Mouse (Mus musculus) forebrain, embryonic 16.5 days (tissue): Measurements from ENCODE around the gene Golph3l. TPM values are rescaled to one million over a fixed set of nuclear protein-coding genes. Genes with fewer than 3 reads are reported as not detected.
A peak's percentile ranks its signal among the peaks of the same experiment; 100 is the strongest.
"Not testable (repeated sequence)": the region's sequence is repeated elsewhere in the genome, so short reads cannot be mapped to it uniquely, and the experiment has no call there.

Experiments used
- ATAC-seq: fragments of 200-750 bp; cut with Nextera tagmentation; 2 replicates; pipeline ENCODE4 v1.8.0; 2017; ENCODE audit warnings: mild to moderate bottlenecking, moderate library complexity
- H3K27ac ChIP-seq: fragments of 300-500 bp; sonication (generic); 2 replicates; pipeline ENCODE4 v1.5.1; 2014; ENCODE audit warnings: low read length, control low read depth
- H3K27me3 ChIP-seq: fragments of 300-500 bp; sonication (generic); replicated peaks from 2 replicates; pipeline ENCODE4 v1.6.1; 2014; ENCODE audit warnings: low read length; ENCODE audit not compliant: control insufficient read depth, insufficient read depth
- H3K36me3 ChIP-seq: fragments of 300-500 bp; sonication (generic); 2 replicates; pipeline ENCODE4 v1.6.1; 2014; ENCODE audit not compliant: control insufficient read depth, insufficient read depth
- H3K4me1 ChIP-seq: fragments of 300-500 bp; sonication (generic); replicated peaks from 2 replicates; pipeline ENCODE4 v1.6.1; 2014; ENCODE audit warnings: low read length; ENCODE audit not compliant: control insufficient read depth, insufficient read depth
- H3K4me2 ChIP-seq: fragments of 300-500 bp; sonication (generic); 2 replicates; pipeline ENCODE4 v1.6.1; 2014; ENCODE audit warnings: mild to moderate bottlenecking, low read length, control low read depth
- H3K4me3 ChIP-seq: fragments of 300-500 bp; sonication (generic); replicated peaks from 2 replicates; pipeline ENCODE4 v1.5.1; 2014; ENCODE audit warnings: mild to moderate bottlenecking, low read length, control low read depth
- H3K9ac ChIP-seq: fragments of 300-500 bp; sonication (generic); replicated peaks from 2 replicates; pipeline ENCODE4 v1.6.1; 2014; ENCODE audit warnings: low read depth, low read length, control low read depth
- H3K9me3 ChIP-seq: fragments of 300-500 bp; sonication (generic); 2 replicates; pipeline ENCODE4 v1.6.1; 2016; ENCODE audit warnings: low read length; ENCODE audit not compliant: control insufficient read depth
- WGBS: fragments of 180-500 bp; shearing (Covaris S2); extraction: QIAGEN DNeasy Blood & Tissue Kit; methylation state at CpG from one replicate; pipeline ENCODE4 v1.1.7; 2014; 5-methylcytosine and 5-hydroxymethylcytosine counted together
- polyA plus RNA-seq: library from polyadenylated mRNA; unstranded; fragments of >200 nt; fragmentation: Nextera tagmentation; extraction: Ambion mirVana; gene quantifications from 2 replicates; pipeline ENCODE4 v1.2.1, GENCODE M21; 2015

The Golph3l gene
- polyA plus RNA-seq, 1 experiment from 2014 or later, result 33.3 TPM

- Histone ChIP-seq H3K4me2 (no peak overlapping the region), H3K4me1 (peaks cover 7% of the 10 kb centered on the region), H3K4me3 (no peak overlapping the region), H3K36me3 (peaks cover 18% of the 10 kb centered on the region), H3K27me3 (no peaks in the 10 kb centered on the region), H3K9me3 (no peaks in the 10 kb centered on the region), H3K27ac (no peak overlapping the region), H3K9ac (no peak overlapping the region)
- ATAC-seq, result no peak
- WGBS, result 80% methylated on average over 1 of the region's 1 CpGs
Measured at GRCm38 (mm10) chr3:95621241-95621640, 32.5 kb downstream of the Golph3l start.

DNA sequence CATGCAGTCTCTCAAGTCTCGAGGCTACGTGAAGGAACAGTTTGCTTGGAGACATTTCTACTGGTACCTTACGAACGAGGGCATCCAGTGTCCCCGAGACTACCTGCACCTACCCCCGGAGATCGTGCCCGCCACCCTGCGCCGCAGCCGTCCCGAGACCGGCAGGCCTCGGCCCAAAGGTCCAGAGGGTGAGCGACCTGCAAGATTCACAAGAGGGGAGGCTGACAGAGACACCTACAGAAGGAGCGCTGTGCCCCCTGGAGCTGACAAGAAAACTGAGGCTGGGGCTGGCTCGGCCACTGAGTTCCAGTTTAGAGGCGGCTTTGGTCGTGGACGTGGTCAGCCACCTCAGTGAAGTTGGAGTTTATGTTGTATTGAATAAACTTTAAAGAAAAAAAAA lies 33.7 kb downstream of the Golph3l start:
- Histone ChIP-seq H3K4me1 (peaks cover 15% of the 10 kb centered on the region), H3K36me3 (peaks cover 16% of the 10 kb centered on the region)
- not testable (repeated sequence) for H3K4me3 ChIP-seq, H3K9ac ChIP-seq, H3K27ac ChIP-seq, H3K4me2 ChIP-seq, H3K27me3 ChIP-seq, H3K9me3 ChIP-seq, ATAC-seq
- WGBS, result 96% methylated on average over 20 of the region's 20 CpGs

DNA sequence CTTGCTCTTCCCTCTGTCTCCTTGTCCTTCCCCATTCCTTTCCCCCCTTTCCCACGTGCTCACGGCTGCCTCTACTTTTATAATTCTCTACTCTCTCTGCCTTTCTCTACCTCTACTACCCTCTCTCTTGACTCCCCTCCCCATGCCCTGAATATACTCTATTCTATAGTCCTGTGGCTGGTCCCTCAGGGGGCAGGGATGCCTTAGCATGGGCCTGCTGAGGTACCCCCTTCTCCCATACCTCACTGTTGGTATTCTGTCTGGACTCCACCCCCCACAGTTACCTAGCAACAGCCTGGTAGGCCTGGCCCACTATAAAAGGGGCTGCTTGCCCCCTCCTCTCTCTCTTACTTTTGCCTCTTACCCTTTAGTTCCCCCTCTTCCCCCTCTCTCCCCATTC lies 34.8 kb downstream of the Golph3l start:
- peaks cover 15% of the 10 kb centered on the region for H3K4me1 ChIP-seq
- ATAC-seq, result no peak
- H3K9ac ChIP-seq, result no peak overlapping the region
- H3K27me3 ChIP-seq, result no peaks in the 10 kb centered on the region
- no peaks in the 10 kb centered on the region for H3K9me3 ChIP-seq
- H3K4me2 ChIP-seq, result no peak overlapping the region
- WGBS, result 50% methylated on average over 2 of the region's 2 CpGs
- H3K4me3 ChIP-seq, result no peak overlapping the region
- no peak overlapping the region for H3K27ac ChIP-seq
- H3K36me3 ChIP-seq, result peaks cover 7% of the 10 kb centered on the region

GRCm38 (mm10) chr3:95623991-95624515 lies 35.3 kb downstream of the Golph3l start:
- H3K27me3 ChIP-seq, H3K9me3 ChIP-seq, ATAC-seq, H3K36me3 ChIP-seq: not testable (repeated sequence)
- 60% methylated on average over 5 of the region's 5 CpGs for WGBS
- Histone ChIP-seq H3K4me1 (peaks cover 15% of the 10 kb centered on the region), H3K27ac (peak overlapping the region; percentile 76), H3K4me3 (peak overlapping the region; percentile 38), H3K9ac (peak overlapping the region; percentile 63), H3K4me2 (peak overlapping the region; percentile 61)

DNA sequence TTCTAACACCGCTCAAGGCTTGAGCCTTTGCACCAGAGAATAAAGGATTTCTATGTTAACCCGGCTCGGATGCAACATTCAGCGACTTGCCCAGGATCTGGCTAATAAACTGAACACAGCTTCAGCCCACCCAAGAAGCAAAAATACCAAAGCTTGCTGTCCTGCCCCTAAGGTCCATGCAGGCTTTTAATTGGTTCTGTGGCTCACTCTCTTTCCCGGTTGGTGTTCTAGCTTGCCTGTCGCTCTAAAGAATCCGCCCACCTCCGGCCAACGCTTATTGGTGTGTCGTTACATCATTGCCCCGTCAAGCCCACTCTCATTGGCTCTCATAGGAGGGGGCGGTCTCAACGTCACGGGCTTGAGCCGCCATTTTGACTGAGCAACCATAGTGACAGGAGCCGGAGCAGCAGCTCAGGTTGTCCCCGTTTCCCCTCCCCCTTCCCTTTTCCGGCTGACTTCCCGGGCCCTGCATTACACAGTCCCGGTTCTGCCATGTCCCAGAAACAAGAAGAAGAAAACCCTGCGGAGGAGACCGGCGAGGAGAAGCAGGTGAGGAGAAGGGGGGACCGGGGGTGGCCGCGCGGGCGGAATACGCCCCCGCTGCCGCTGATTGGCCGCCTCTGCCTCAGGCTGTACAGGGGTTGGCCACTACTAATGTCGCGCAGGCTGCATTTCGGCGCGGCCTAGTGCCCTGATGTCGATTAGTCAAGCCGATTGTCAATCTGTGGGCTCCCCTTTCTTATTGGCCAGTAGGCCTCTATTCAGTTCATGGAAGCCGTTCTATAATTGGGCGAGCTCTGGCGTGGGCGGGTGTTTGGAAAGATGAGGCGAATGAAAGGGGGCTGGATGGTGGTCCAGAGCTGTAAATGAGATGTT lies 36.1 kb downstream of the Golph3l start, which contains the start of gene Ensa:
TSS of gene Ensa (plus strand) at position 366 of the 876 bp plus-strand sequence.
- Histone ChIP-seq H3K27ac (peak within 1 kb of the TSS; percentile 93), H3K4me2 (peak within 1 kb of the TSS; percentile 78)
- peak; percentile 98 for ATAC-seq

GRCm38 (mm10) chr3:95627763-95628162 lies 39.0 kb downstream of the Golph3l start:
- no peak overlapping the region for H3K4me2 ChIP-seq
- no peaks in the 10 kb centered on the region for H3K27me3 ChIP-seq
- 91% methylated on average over 5 of the region's 5 CpGs for WGBS
- no peak overlapping the region for H3K27ac ChIP-seq
- no peaks in the 10 kb centered on the region for H3K9me3 ChIP-seq
- no peak overlapping the region for H3K9ac ChIP-seq
- peaks cover 15% of the 10 kb centered on the region for H3K36me3 ChIP-seq
- H3K4me1 ChIP-seq, result peaks cover 15% of the 10 kb centered on the region
- no peak overlapping the region for H3K4me3 ChIP-seq
- no peak for ATAC-seq

More for the DNA sequence above, 36.1 kb downstream of the Golph3l start, which contains the start of gene Ensa:
- Histone ChIP-seq H3K4me1 (peaks cover 15% of the 10 kb centered on the region), H3K4me3 (peak within 1 kb of the TSS; percentile 74), H3K27me3 (no peaks in the 10 kb centered on the region), H3K9ac (peak within 1 kb of the TSS; percentile 79), H3K9me3 (no peaks in the 10 kb centered on the region), H3K36me3 (peaks cover 6% of the 10 kb centered on the region; the same call in 1 of the 2 replicates)
- under 1% methylated on average over 44 of the region's 44 CpGs for WGBS

DNA sequence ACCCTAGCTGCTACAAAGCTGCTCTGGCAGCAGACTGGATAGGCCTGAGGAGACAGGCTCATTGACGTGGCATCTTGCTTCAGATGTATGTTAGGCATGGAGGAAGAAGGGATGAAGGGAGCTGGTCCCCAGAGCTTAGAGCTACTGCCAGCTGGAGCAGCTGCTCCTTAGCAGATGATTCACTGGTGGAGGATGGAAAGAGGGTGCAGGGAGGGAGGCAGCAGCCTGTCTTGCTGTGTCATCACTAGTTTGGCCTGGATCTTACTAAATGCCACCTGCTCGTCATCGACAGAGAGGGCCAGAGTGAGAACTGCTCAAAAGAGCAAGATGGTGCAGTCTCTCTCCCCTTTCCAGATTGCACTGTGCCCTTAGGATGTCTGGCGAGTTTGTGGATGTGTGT lies 41.0 kb downstream of the Golph3l start:
- Histone ChIP-seq H3K9ac (no peak overlapping the region), H3K27me3 (no peaks in the 10 kb centered on the region), H3K36me3 (peaks cover 21% of the 10 kb centered on the region), H3K4me2 (no peak overlapping the region), H3K27ac (no peak overlapping the region), H3K9me3 (no peaks in the 10 kb centered on the region), H3K4me1 (peaks cover 15% of the 10 kb centered on the region), H3K4me3 (no peak overlapping the region)
- ATAC-seq, result no peak
- WGBS, result 71% methylated on average over 4 of the region's 4 CpGs

GRCm38 (mm10) chr3:95630856-95631255 lies 42.1 kb downstream of the Golph3l start:
- no peak for ATAC-seq
- Histone ChIP-seq H3K27ac (no peak overlapping the region), H3K36me3 (peaks cover 25% of the 10 kb centered on the region), H3K4me3 (no peak overlapping the region), H3K9ac (no peak overlapping the region), H3K4me1 (peaks cover 12% of the 10 kb centered on the region), H3K27me3 (no peaks in the 10 kb centered on the region), H3K4me2 (no peak overlapping the region), H3K9me3 (no peaks in the 10 kb centered on the region)
- 85% methylated on average over 3 of the region's 3 CpGs for WGBS

DNA sequence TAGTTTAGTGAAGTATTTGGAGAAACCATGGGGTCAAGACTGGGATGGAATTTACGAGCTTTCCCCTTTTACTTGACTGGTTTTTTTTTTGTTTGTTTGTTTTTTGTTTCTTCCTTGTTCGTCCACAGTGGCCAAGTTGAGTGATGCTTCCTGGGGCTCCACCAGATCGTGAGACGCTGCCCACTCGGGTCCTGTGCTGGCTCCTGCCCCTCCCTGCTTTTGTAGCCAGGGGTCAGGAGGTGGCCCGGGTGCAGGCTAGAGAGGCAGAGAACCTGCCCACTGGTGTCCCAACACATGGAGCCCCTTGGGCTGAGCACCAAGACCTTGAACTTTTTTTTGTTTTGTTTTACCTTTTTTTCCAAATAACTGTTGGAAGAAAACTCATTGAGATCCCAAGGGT lies 42.6 kb downstream of the Golph3l start:
- Histone ChIP-seq H3K9ac (no peak overlapping the region), H3K9me3 (no peaks in the 10 kb centered on the region), H3K4me2 (no peak overlapping the region), H3K4me3 (no peak overlapping the region), H3K27ac (no peak overlapping the region), H3K27me3 (no peaks in the 10 kb centered on the region), H3K36me3 (peaks cover 25% of the 10 kb centered on the region), H3K4me1 (peaks cover 7% of the 10 kb centered on the region)
- 89% methylated on average over 6 of the region's 6 CpGs for WGBS
- ATAC-seq, result no peak
